Mouse (Mus musculus): Measurements from ENCODE around the gene Arf5. TPM values are rescaled to one million over a fixed set of nuclear protein-coding genes. Genes with fewer than 3 reads are reported as not detected.

The Arf5 gene
- polyA plus RNA-seq, 1 experiment from 2014 or later, result 364 TPM

GRCm38 (mm10) chr6:28447937-28448336 is 24.6 kb downstream of the Arf5 start:
- H3K9ac ChIP-seq (ENCODE audit: low read length), result no peak overlapping the region
- no peaks in the 10 kb centered on the region for H3K36me3 ChIP-seq (ENCODE audit: control insufficient read depth, insufficient read depth, low read length)
- H3K9me3 ChIP-seq (ENCODE audit: control insufficient read depth, low read length), result no peaks in the 10 kb centered on the region
- H3K4me3 ChIP-seq (ENCODE audit: low read depth, low read length), result no peak overlapping the region
- no peak overlapping the region for H3K4me2 ChIP-seq (ENCODE audit: low read depth)
- WGBS, result 83% methylated on average over 7 of the region's 7 CpGs
- peaks cover 18% of the 10 kb centered on the region for H3K27me3 ChIP-seq (ENCODE audit: control insufficient read depth, insufficient read depth, low read length)
- no peaks in the 10 kb centered on the region for H3K4me1 ChIP-seq (ENCODE audit: control insufficient read depth, insufficient read depth, low read length)
- H3K27ac ChIP-seq (ENCODE audit: low read depth, low read length), result no peak overlapping the region
- ATAC-seq (ENCODE audit: insufficient read depth, low FRiP score, low TSS enrichment), result no peak
- no peak for DNase-seq (ENCODE audit: low spot score)

- H3K9me3 ChIP-seq (ENCODE audit: control insufficient read depth, low read length), result no peaks in the 10 kb centered on the region
- H3K36me3 ChIP-seq (ENCODE audit: control insufficient read depth, insufficient read depth, low read length), result no peaks in the 10 kb centered on the region
- H3K4me1 ChIP-seq (ENCODE audit: control insufficient read depth, insufficient read depth, low read length), result no peaks in the 10 kb centered on the region
- H3K27ac ChIP-seq (ENCODE audit: low read depth, low read length), result no peak within 1 kb of the TSS
- H3K9ac ChIP-seq (ENCODE audit: low read length), result no peak within 1 kb of the TSS
- H3K4me2 ChIP-seq (ENCODE audit: low read depth), result no peak within 1 kb of the TSS
- H3K4me3 ChIP-seq (ENCODE audit: low read depth, low read length), result no peak within 1 kb of the TSS
- ATAC-seq (ENCODE audit: insufficient read depth, low FRiP score, low TSS enrichment) (no peak), DNase-seq (ENCODE audit: low spot score) (no peak)
- H3K27me3 ChIP-seq (ENCODE audit: control insufficient read depth, insufficient read depth, low read length), result peaks cover 18% of the 10 kb centered on the region
- WGBS, result 86% methylated on average over 2 of the region's 2 CpGs
These were observed 25.9 kb downstream of the Arf5 start, which contains the start of gene Pax4 for GRCm38 (mm10) chr6:28449253-28449652. Pax4 (minus strand) TSS chr6:28449353.

- no peak for ATAC-seq (ENCODE audit: insufficient read depth, low FRiP score, low TSS enrichment)
- Histone ChIP-seq H3K27me3 (ENCODE audit: control insufficient read depth, insufficient read depth, low read length) (peaks cover 18% of the 10 kb centered on the region), H3K4me1 (ENCODE audit: control insufficient read depth, insufficient read depth, low read length) (no peaks in the 10 kb centered on the region), H3K9me3 (ENCODE audit: control insufficient read depth, low read length) (no peaks in the 10 kb centered on the region), H3K4me3 (ENCODE audit: low read depth, low read length) (no peak overlapping the region), H3K4me2 (ENCODE audit: low read depth) (no peak overlapping the region), H3K27ac (ENCODE audit: low read depth, low read length) (no peak overlapping the region), H3K36me3 (ENCODE audit: control insufficient read depth, insufficient read depth, low read length) (no peaks in the 10 kb centered on the region), H3K9ac (ENCODE audit: low read length) (no peak overlapping the region)
- DNase-seq (ENCODE audit: low spot score), result no peak
- 10% methylated on average over 5 of the region's 5 CpGs for WGBS
These were observed 27.1 kb downstream of the Arf5 start for GRCm38 (mm10) chr6:28450481-28450880.

GRCm38 (mm10) chr6:28450977-28451376 is 27.6 kb downstream of the Arf5 start:
- WGBS, result 0% methylated on average over 12 of the region's 12 CpGs
- no peak for ATAC-seq (ENCODE audit: insufficient read depth, low FRiP score, low TSS enrichment)
- no peak overlapping the region for H3K4me3 ChIP-seq (ENCODE audit: low read depth, low read length)

GRCm38 (mm10) chr6:28459221-28459668 is 35.9 kb downstream of the Arf5 start:
- Histone ChIP-seq H3K36me3 (ENCODE audit: control insufficient read depth, insufficient read depth, low read length) (no peaks in the 10 kb centered on the region), H3K4me2 (ENCODE audit: low read depth) (no peak overlapping the region), H3K27me3 (ENCODE audit: control insufficient read depth, insufficient read depth, low read length) (no peaks in the 10 kb centered on the region), H3K9ac (ENCODE audit: low read length) (no peak overlapping the region), H3K4me1 (ENCODE audit: control insufficient read depth, insufficient read depth, low read length) (peaks cover under 1% of the 10 kb centered on the region), H3K9me3 (ENCODE audit: control insufficient read depth, low read length) (no peaks in the 10 kb centered on the region), H3K4me3 (ENCODE audit: low read depth, low read length) (no peak overlapping the region), H3K27ac (ENCODE audit: low read depth, low read length) (no peak overlapping the region)
- ATAC-seq (ENCODE audit: insufficient read depth, low FRiP score, low TSS enrichment) (no peak), DNase-seq (ENCODE audit: low spot score) (no peak)

More at GRCm38 (mm10) chr6:28450977-28451376, 27.6 kb downstream of the Arf5 start:
- Histone ChIP-seq H3K9me3 (ENCODE audit: control insufficient read depth, low read length) (no peaks in the 10 kb centered on the region), H3K27me3 (ENCODE audit: control insufficient read depth, insufficient read depth, low read length) (peaks cover 18% of the 10 kb centered on the region), H3K4me2 (ENCODE audit: low read depth) (no peak overlapping the region), H3K9ac (ENCODE audit: low read length) (no peak overlapping the region), H3K4me1 (ENCODE audit: control insufficient read depth, insufficient read depth, low read length) (no peaks in the 10 kb centered on the region), H3K36me3 (ENCODE audit: control insufficient read depth, insufficient read depth, low read length) (no peaks in the 10 kb centered on the region), H3K27ac (ENCODE audit: low read depth, low read length) (no peak overlapping the region)
- DNase-seq (ENCODE audit: low spot score), result no peak

GRCm38 (mm10) chr6:28460534-28460933 is 37.2 kb downstream of the Arf5 start:
- Histone ChIP-seq H3K36me3 (ENCODE audit: control insufficient read depth, insufficient read depth, low read length) (no peaks in the 10 kb centered on the region), H3K9ac (ENCODE audit: low read length) (no peak overlapping the region), H3K9me3 (ENCODE audit: control insufficient read depth, low read length) (no peaks in the 10 kb centered on the region), H3K27me3 (ENCODE audit: control insufficient read depth, insufficient read depth, low read length) (no peaks in the 10 kb centered on the region), H3K4me2 (ENCODE audit: low read depth) (no peak overlapping the region), H3K4me3 (ENCODE audit: low read depth, low read length) (no peak overlapping the region), H3K4me1 (ENCODE audit: control insufficient read depth, insufficient read depth, low read length) (peaks cover 7% of the 10 kb centered on the region), H3K27ac (ENCODE audit: low read depth, low read length) (no peak overlapping the region)
- whole genome bisulfite sequencing, result 6% methylated on average over 5 of the region's 5 CpGs
- DNase-seq (ENCODE audit: low spot score) (peak; percentile 44), ATAC-seq (ENCODE audit: insufficient read depth, low FRiP score, low TSS enrichment) (no peak)

GRCm38 (mm10) chr6:28464630-28465029 is 41.3 kb downstream of the Arf5 start:
- Histone ChIP-seq H3K4me1 (ENCODE audit: control insufficient read depth, insufficient read depth, low read length) (peaks cover 7% of the 10 kb centered on the region), H3K27me3 (ENCODE audit: control insufficient read depth, insufficient read depth, low read length) (no peaks in the 10 kb centered on the region), H3K4me2 (ENCODE audit: low read depth) (no peak overlapping the region), H3K9ac (ENCODE audit: low read length) (no peak overlapping the region), H3K9me3 (ENCODE audit: control insufficient read depth, low read length) (no peaks in the 10 kb centered on the region), H3K36me3 (ENCODE audit: control insufficient read depth, insufficient read depth, low read length) (no peaks in the 10 kb centered on the region), H3K4me3 (ENCODE audit: low read depth, low read length) (no peak overlapping the region), H3K27ac (ENCODE audit: low read depth, low read length) (peak overlapping the region; percentile 54; the same call in 1 of the 2 replicates)
- DNase-seq (ENCODE audit: low spot score) (peak; percentile 44), ATAC-seq (ENCODE audit: insufficient read depth, low FRiP score, low TSS enrichment) (peak; percentile 53)
- 10% methylated on average over 6 of the region's 6 CpGs for WGBS

- Histone ChIP-seq H3K4me3 (ENCODE audit: low read depth, low read length) (no peak overlapping the region), H3K4me2 (ENCODE audit: low read depth) (no peak overlapping the region), H3K27ac (ENCODE audit: low read depth, low read length) (no peak overlapping the region), H3K4me1 (ENCODE audit: control insufficient read depth, insufficient read depth, low read length) (no peaks in the 10 kb centered on the region), H3K36me3 (ENCODE audit: control insufficient read depth, insufficient read depth, low read length) (no peaks in the 10 kb centered on the region), H3K9ac (ENCODE audit: low read length) (no peak overlapping the region), H3K27me3 (ENCODE audit: control insufficient read depth, insufficient read depth, low read length) (no peaks in the 10 kb centered on the region), H3K9me3 (ENCODE audit: control insufficient read depth, low read length) (no peaks in the 10 kb centered on the region)
- ATAC-seq (ENCODE audit: insufficient read depth, low FRiP score, low TSS enrichment) (no peak), DNase-seq (ENCODE audit: low spot score) (no peak)
- 73% methylated on average over 4 of the region's 4 CpGs for WGBS
These were observed 46.8 kb downstream of the Arf5 start for GRCm38 (mm10) chr6:28470017-28470602.

GRCm38 (mm10) chr6:28470621-28471020 is 47.3 kb downstream of the Arf5 start:
- no peak overlapping the region for H3K9ac ChIP-seq (ENCODE audit: low read length)
- H3K27ac ChIP-seq (ENCODE audit: low read depth, low read length), result no peak overlapping the region
- 87% methylated on average over 5 of the region's 5 CpGs for WGBS

More at GRCm38 (mm10) chr6:28470621-28471020, 47.3 kb downstream of the Arf5 start:
- ATAC-seq (ENCODE audit: insufficient read depth, low FRiP score, low TSS enrichment) (no peak), DNase-seq (ENCODE audit: low spot score) (no peak)
- no peaks in the 10 kb centered on the region for H3K36me3 ChIP-seq (ENCODE audit: control insufficient read depth, insufficient read depth, low read length)
- H3K4me1 ChIP-seq (ENCODE audit: control insufficient read depth, insufficient read depth, low read length), result no peaks in the 10 kb centered on the region
- H3K9me3 ChIP-seq (ENCODE audit: control insufficient read depth, low read length), result no peaks in the 10 kb centered on the region
- H3K27me3 ChIP-seq (ENCODE audit: control insufficient read depth, insufficient read depth, low read length), result no peaks in the 10 kb centered on the region
- no peak overlapping the region for H3K4me2 ChIP-seq (ENCODE audit: low read depth)
- H3K4me3 ChIP-seq (ENCODE audit: low read depth, low read length), result no peak overlapping the region

All from neural tube, embryonic 11.5 days (tissue).